Mouse (Mus musculus): ENCODE data around the gene Notum. TPM values are rescaled to one million over a fixed set of nuclear protein-coding genes. Genes with fewer than 3 reads are reported as not detected.

Gene Notum
- polyA plus RNA-seq, 1 experiment: 25.5 TPM

- no peak overlapping the region for H3K27ac ChIP-seq (ENCODE audit: insufficient read depth, low read depth, low read length)
- H3K4me3 ChIP-seq (ENCODE audit: insufficient read depth, low read depth, low read length): no peak overlapping the region
- no peak for TF ChIP-seq POLR2A (IDR thresholded peaks at IDR 0.05; ENCODE audit: low read depth, low read length)
- TF ChIP-seq CTCF (conservative IDR thresholded peaks at IDR 0.05; ENCODE audit: insufficient read depth, insufficient read length, low read depth, low read length): no peak
- 72% methylated on average over 15 of the region's 15 CpGs for WGBS
- H3K27me3 ChIP-seq (replicated peaks; ENCODE audit: control insufficient read depth, insufficient read depth, low read length): no peaks in the 10 kb centered on the region
- no peaks in the 10 kb centered on the region for H3K36me3 ChIP-seq (ENCODE audit: control insufficient read depth, insufficient read depth, low read length)
- no peaks in the 10 kb centered on the region for H3K4me1 ChIP-seq (ENCODE audit: control insufficient read depth, insufficient read depth, low read length)
- no peak for DNase-seq
These were observed 42.9 kb upstream of the Notum start for GRCm38 (mm10) chr11:120703696-120704454.

DNA sequence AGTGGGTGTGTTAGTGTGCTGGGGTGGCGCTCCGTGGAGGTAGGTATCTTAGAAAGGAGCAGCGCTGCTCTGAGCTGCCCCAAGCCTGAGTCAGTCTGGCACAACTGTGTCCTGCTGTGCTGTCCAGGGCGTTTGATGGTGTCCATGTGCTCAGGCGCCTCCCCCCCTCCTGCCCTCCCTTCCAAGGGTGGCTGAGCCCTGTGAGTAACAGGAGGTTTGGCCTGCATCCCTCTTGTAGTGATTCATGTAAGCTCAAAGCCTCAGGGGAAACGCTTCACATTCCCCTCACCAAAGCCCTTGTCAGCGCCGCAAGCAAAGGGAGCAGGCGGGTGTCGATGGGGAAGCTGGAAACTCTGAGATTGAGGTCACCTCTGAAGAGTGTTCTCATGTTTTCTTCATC, 36.8 kb upstream of the Notum start:
- 54% methylated on average over 10 of the region's 10 CpGs for WGBS
- Histone ChIP-seq H3K4me1 (ENCODE audit: control insufficient read depth, insufficient read depth, low read length) (peaks cover 19% of the 10 kb centered on the region), H3K36me3 (ENCODE audit: control insufficient read depth, insufficient read depth, low read length) (no peaks in the 10 kb centered on the region), H3K4me3 (ENCODE audit: insufficient read depth, low read depth, low read length) (no peak overlapping the region), H3K27me3 (replicated peaks; ENCODE audit: control insufficient read depth, insufficient read depth, low read length) (no peaks in the 10 kb centered on the region), H3K27ac (ENCODE audit: insufficient read depth, low read depth, low read length) (no peak overlapping the region)
- TF ChIP-seq CTCF (conservative IDR thresholded peaks at IDR 0.05; ENCODE audit: insufficient read depth, insufficient read length, low read depth, low read length): no peak
- no peak for TF ChIP-seq POLR2A (IDR thresholded peaks at IDR 0.05; ENCODE audit: low read depth, low read length)
- DNase-seq: peak; percentile 37

DNA sequence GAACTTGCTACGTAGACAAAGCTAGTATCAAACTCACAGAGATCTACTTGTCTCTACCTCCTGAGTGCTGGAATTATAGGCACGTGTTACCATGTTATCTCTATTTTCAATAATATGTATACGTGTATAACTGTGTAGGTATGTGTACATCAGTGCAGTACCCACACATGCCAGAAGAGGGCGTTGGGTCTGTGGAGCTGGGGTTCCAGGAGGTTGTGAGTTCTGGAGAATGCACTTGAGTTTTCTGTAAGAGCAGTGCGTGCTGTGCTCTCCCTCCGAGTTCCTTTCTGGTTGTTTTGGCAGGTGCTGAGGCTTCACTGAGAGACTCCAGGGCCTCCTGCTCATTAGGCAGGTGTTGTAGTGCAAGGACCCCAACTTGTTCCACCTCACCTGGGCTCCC, 35.6 kb upstream of the Notum start:
- DNase-seq: no peak
- Histone ChIP-seq H3K36me3 (ENCODE audit: control insufficient read depth, insufficient read depth, low read length) (no peaks in the 10 kb centered on the region), H3K4me1 (ENCODE audit: control insufficient read depth, insufficient read depth, low read length) (peaks cover 27% of the 10 kb centered on the region), H3K4me3 (ENCODE audit: insufficient read depth, low read depth, low read length) (no peak overlapping the region), H3K27me3 (replicated peaks; ENCODE audit: control insufficient read depth, insufficient read depth, low read length) (no peaks in the 10 kb centered on the region), H3K27ac (ENCODE audit: insufficient read depth, low read depth, low read length) (no peak overlapping the region)
- no peak for TF ChIP-seq POLR2A (IDR thresholded peaks at IDR 0.05; ENCODE audit: low read depth, low read length)
- 0 out of 2 replicates have a peak, but pooled peaks have one; percentile 19 for TF ChIP-seq CTCF (conservative IDR thresholded peaks at IDR 0.05; ENCODE audit: insufficient read depth, insufficient read length, low read depth, low read length)
- WGBS: 94% methylated on average over 6 of the region's 6 CpGs

DNA sequence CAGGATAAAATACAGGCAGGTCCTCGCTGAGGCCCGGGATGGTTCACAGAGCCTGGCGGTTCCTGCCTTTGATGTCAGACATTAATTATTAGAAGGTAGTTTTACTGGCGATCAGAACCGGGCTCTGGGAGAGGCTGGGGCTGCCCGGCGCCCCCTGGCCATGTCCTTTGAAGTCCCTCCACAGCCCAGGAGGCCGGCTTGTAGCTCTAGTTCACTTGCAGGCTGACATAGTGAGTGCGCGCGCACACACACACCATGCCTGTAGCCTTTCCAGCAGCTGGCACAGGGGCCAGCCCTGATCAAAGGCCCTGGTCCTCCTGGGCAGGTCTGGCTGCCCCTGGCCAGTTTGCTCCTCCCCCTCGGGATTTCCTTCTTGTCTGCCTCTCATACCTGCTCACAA, 34.7 kb upstream of the Notum start:
- Histone ChIP-seq H3K27me3 (replicated peaks; ENCODE audit: control insufficient read depth, insufficient read depth, low read length) (no peaks in the 10 kb centered on the region), H3K36me3 (ENCODE audit: control insufficient read depth, insufficient read depth, low read length) (no peaks in the 10 kb centered on the region), H3K27ac (ENCODE audit: insufficient read depth, low read depth, low read length) (peak overlapping the region; percentile 39; the same call in 1 of the 2 replicates), H3K4me1 (ENCODE audit: control insufficient read depth, insufficient read depth, low read length) (peaks cover 27% of the 10 kb centered on the region), H3K4me3 (ENCODE audit: insufficient read depth, low read depth, low read length) (no peak overlapping the region)
- peak; percentile 84 for DNase-seq
- WGBS: 47% methylated on average over 12 of the region's 12 CpGs
- TF ChIP-seq CTCF (conservative IDR thresholded peaks at IDR 0.05; ENCODE audit: insufficient read depth, insufficient read length, low read depth, low read length) (no peak), POLR2A (IDR thresholded peaks at IDR 0.05; ENCODE audit: low read depth, low read length) (no peak)

- WGBS: 37% methylated on average over 4 of the region's 4 CpGs
- no peak for DNase-seq
- no peaks in the 10 kb centered on the region for H3K27me3 ChIP-seq (replicated peaks; ENCODE audit: control insufficient read depth, insufficient read depth, low read length)
- peaks cover 27% of the 10 kb centered on the region for H3K4me1 ChIP-seq (ENCODE audit: control insufficient read depth, insufficient read depth, low read length)
- no peak overlapping the region for H3K4me3 ChIP-seq (ENCODE audit: insufficient read depth, low read depth, low read length)
- TF ChIP-seq POLR2A (IDR thresholded peaks at IDR 0.05; ENCODE audit: low read depth, low read length): no peak
- TF ChIP-seq CTCF (conservative IDR thresholded peaks at IDR 0.05; ENCODE audit: insufficient read depth, insufficient read length, low read depth, low read length): no peak
- H3K27ac ChIP-seq (ENCODE audit: insufficient read depth, low read depth, low read length): 0 out of 2 replicates have a peak overlapping the region, but pooled peaks have one; percentile 20
- no peaks in the 10 kb centered on the region for H3K36me3 ChIP-seq (ENCODE audit: control insufficient read depth, insufficient read depth, low read length)
These were observed 34.2 kb upstream of the Notum start for GRCm38 (mm10) chr11:120695184-120695583.

DNA sequence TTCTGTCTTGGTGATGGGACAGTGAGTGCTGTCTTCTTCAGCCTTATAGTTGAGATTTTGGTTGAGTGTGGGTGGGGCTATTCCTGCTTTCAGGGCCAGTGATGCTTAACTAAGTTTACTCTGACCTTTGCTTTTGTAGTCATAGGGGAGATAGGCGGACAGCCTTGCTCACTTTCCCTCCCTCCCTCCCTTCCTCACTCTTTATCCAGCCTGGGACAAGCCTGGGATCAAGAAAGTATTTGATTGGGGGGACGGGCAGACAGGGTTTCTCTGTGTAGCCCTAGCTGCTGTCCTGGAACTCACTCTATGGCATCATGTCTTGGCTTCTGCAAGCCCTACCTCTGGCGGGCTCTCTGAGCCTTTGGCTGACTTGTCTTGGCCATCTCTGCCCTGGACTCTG, 32.5 kb upstream of the Notum start:
- Histone ChIP-seq H3K36me3 (ENCODE audit: control insufficient read depth, insufficient read depth, low read length) (0 out of 2 replicates have a peak, but pooled peaks cover 3% of the 10 kb centered on the region), H3K4me3 (ENCODE audit: insufficient read depth, low read depth, low read length) (no peak overlapping the region), H3K27ac (ENCODE audit: insufficient read depth, low read depth, low read length) (peak overlapping the region; percentile 71), H3K27me3 (replicated peaks; ENCODE audit: control insufficient read depth, insufficient read depth, low read length) (no peaks in the 10 kb centered on the region), H3K4me1 (ENCODE audit: control insufficient read depth, insufficient read depth, low read length) (peaks cover 27% of the 10 kb centered on the region)
- no peak for TF ChIP-seq POLR2A (IDR thresholded peaks at IDR 0.05; ENCODE audit: low read depth, low read length)
- TF ChIP-seq CTCF (conservative IDR thresholded peaks at IDR 0.05; ENCODE audit: insufficient read depth, insufficient read length, low read depth, low read length): no peak
- 57% methylated on average over 3 of the region's 3 CpGs for WGBS
- peak; percentile 72 for DNase-seq

DNA sequence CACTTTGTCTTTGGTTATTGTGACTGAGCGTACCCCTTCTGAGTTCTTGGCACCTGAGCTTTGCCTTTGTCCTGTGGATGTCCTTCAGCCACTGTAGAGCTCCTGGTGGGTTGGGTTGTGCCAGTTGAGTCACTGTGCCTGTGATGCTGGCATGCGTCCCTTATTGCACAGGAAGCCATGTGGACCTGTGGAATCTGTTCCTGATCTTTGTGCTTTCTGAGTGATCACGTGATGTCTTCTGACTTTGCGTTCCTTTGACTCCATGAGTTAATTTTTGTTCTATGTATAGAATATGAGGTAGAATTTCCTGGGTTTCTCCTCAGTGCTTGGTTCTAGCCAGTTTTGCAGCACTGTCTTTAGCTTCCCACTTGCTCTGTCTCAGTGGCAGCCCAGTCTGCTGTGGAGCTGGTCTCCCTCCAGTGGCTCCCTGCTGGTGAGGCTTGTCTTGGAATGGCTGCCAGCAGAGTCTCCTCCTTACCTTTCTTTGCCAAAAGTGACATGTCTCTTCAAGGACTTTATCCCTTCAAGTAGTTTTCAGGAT, 31.6 kb upstream of the Notum start:
- TF ChIP-seq POLR2A (IDR thresholded peaks at IDR 0.05; ENCODE audit: low read depth, low read length) (no peak), CTCF (conservative IDR thresholded peaks at IDR 0.05; ENCODE audit: insufficient read depth, insufficient read length, low read depth, low read length) (peak; percentile 25; the same call in 1 of the 2 replicates)
- peak; percentile 92 for DNase-seq
- peak overlapping the region; percentile 71 for H3K27ac ChIP-seq (ENCODE audit: insufficient read depth, low read depth, low read length)
- H3K36me3 ChIP-seq (ENCODE audit: control insufficient read depth, insufficient read depth, low read length): 0 out of 2 replicates have a peak, but pooled peaks cover 3% of the 10 kb centered on the region
- no peaks in the 10 kb centered on the region for H3K27me3 ChIP-seq (replicated peaks; ENCODE audit: control insufficient read depth, insufficient read depth, low read length)
- H3K4me3 ChIP-seq (ENCODE audit: insufficient read depth, low read depth, low read length): no peak overlapping the region
- WGBS: 50% methylated on average over 4 of the region's 4 CpGs
- peaks cover 27% of the 10 kb centered on the region for H3K4me1 ChIP-seq (ENCODE audit: control insufficient read depth, insufficient read depth, low read length)

All from kidney, adult 2 months (tissue).